Mouse (Mus musculus) bone marrow macrophage, adult 2 months (primary cell): Measurements from ENCODE around the gene Cpeb1.

Source experiments
- CTCF ChIP-seq: IDR thresholded peaks from 2 replicates; pipeline ENCODE4 v1.5.1; 2012; ENCODE audit warnings: low read depth, mild to moderate bottlenecking, low read length, moderate library complexity
- POLR2A ChIP-seq: IDR thresholded peaks from 2 replicates; pipeline ENCODE4 v1.6.1; 2012; ENCODE audit warnings: mild to moderate bottlenecking, low read depth, low read length, borderline replicate concordance

DNA sequence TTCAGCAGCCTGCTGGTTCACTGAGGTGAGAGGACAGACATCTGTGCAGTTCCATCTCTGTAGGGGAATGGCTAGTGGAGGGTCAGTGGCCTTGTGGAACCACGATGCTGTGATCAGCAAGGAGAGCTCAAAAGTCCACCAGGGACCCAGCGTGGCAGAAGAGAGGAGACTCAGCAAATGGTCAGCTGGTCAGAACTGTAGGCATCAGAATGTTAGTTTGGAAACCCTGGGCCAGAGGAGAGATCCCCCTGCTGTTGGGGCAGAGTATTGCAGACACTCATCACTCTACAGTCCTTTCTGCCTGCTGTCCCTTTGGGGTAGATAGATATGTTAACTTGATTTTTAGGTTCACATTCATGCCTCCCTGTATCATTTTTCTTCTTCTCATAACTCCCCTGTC, 151.6 kb downstream of the Cpeb1 start:
- TF ChIP-seq CTCF (peak; percentile 58), POLR2A (no peak)
